Mouse (Mus musculus): ENCODE data around the gene Fndc4.
A peak's percentile ranks its signal among the peaks of the same experiment; 100 is the strongest.

DNA sequence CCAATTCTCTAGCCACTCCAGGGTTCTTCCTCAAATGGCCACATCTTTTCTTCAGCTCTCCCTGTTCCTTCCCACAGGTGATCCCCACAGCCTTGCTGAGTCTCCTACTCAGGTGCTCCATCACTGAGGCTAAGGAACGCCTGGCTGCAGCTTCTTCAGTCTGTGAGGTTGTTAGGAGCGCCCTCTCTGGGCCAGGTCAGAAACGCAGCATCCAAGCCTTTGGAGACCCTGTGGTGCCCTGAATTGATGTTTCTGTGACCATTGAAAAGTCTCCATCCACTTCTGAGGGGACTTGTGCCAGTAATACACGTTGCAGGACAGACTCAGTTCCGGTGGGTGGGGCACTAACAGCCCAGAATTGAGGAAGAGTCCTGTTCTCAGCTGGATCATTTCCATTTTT lies 31.0 kb upstream of the Fndc4 start:
- TF ChIP-seq CTCF (conservative IDR thresholded peaks at IDR 0.05; ENCODE audit: insufficient read depth, insufficient read length, low read depth, low read length) = 0 out of 2 replicates have a peak, but pooled peaks have one; percentile 17
- TF ChIP-seq POLR2A (IDR thresholded peaks at IDR 0.05; ENCODE audit: low read depth, low read length) = no peak
